Mouse (Mus musculus): ENCODE results near the gene Ubtd2.

- TF ChIP-seq CTCF (IDR thresholded peaks at IDR 0.05; ENCODE audit: low read depth) (no peak), EP300 (optimal IDR thresholded peaks at IDR 0.05) (no peak)
These were observed 85.3 kb downstream of the Ubtd2 start for GRCm38 (mm10) chr11:32540463-32540862.

Data from stomach, postnatal 0 days (tissue).